Mouse (Mus musculus) limb, embryonic 13.5 days (tissue): ENCODE data around the gene Prpf3. TPM values are rescaled to one million over a fixed set of nuclear protein-coding genes. Genes with fewer than 3 reads are reported as not detected.
"Not testable (repeated sequence)": the region's sequence is repeated elsewhere in the genome, so short reads cannot be mapped to it uniquely, and the experiment has no call there.

Source experiments
- ATAC-seq: fragments of 200-750 bp; cut with Nextera tagmentation; 2 replicates; pipeline ENCODE4 v1.8.0; 2017; ENCODE audit warnings: low read depth, moderate number of reproducible peaks, moderate TSS enrichment; ENCODE audit not compliant: low FRiP score
- H3K27ac ChIP-seq: fragments of 300-500 bp; sonication (generic); 2 replicates; pipeline ENCODE4 v1.5.1; 2015; ENCODE audit warnings: inconsistent platforms, mild to moderate bottlenecking, moderate library complexity
- H3K27me3 ChIP-seq: fragments of 300-500 bp; sonication (generic); 2 replicates; pipeline ENCODE4 v1.6.1; 2015; ENCODE audit warnings: mild to moderate bottlenecking, inconsistent platforms
- H3K36me3 ChIP-seq: fragments of 300-500 bp; sonication (generic); 2 replicates; pipeline ENCODE4 v1.6.1; 2015; ENCODE audit warnings: inconsistent platforms, mild to moderate bottlenecking, moderate library complexity
- H3K4me1 ChIP-seq: fragments of 300-500 bp; sonication (generic); 2 replicates; pipeline ENCODE4 v1.6.1; 2015; ENCODE audit warnings: inconsistent platforms
- H3K4me2 ChIP-seq: fragments of 300-500 bp; sonication (generic); replicated peaks from 2 replicates; pipeline ENCODE4 v1.6.1; 2015; ENCODE audit warnings: inconsistent platforms, mild to moderate bottlenecking, moderate library complexity
- H3K4me3 ChIP-seq: fragments of 300-500 bp; sonication (generic); 2 replicates; pipeline ENCODE4 v1.5.1; 2015; ENCODE audit warnings: moderate library complexity, mild to moderate bottlenecking, inconsistent platforms
- H3K9ac ChIP-seq: fragments of 300-500 bp; sonication (generic); 2 replicates; pipeline ENCODE4 v1.6.1; 2015; ENCODE audit warnings: mild to moderate bottlenecking, inconsistent platforms
- H3K9me3 ChIP-seq: fragments of 300-500 bp; sonication (generic); 2 replicates; pipeline ENCODE4 v1.6.1; 2016; ENCODE audit warnings: inconsistent platforms
- WGBS: fragments of 180-500 bp; shearing (Covaris S2); methylation state at CpG from one replicate; pipeline ENCODE4 v1.1.7; 2015; 5-methylcytosine and 5-hydroxymethylcytosine counted together
- polyA plus RNA-seq: library from polyadenylated mRNA; unstranded; fragments of >200 nt; fragmentation: Nextera tagmentation; extraction: Ambion mirVana; gene quantifications from 2 replicates; pipeline ENCODE4 v1.2.1, GENCODE M21; 2015

The Prpf3 gene
- polyA plus RNA-seq, 1 experiment from 2014 or later = 62.3 TPM

DNA sequence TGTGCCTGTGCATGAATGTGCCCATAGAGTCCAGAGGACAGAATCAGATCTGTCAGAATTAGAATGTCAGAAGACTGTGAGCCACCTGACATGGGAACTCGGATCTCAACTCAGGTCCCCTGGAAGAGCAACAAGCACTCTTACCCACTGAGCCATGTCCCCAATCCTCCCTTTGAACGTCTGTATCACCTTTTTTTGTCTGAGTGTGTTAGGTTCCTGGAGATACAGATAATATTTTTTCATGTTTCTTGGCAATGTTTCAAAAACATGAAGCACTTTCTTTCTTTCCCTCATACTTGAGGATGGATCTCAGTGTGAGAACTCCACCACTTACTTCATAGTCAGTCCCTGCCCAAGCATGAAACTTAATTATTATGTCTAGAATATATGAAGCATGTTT, 47.3 kb downstream of the Prpf3 start:
- ATAC-seq = no peak
- Histone ChIP-seq H3K27me3 (no peaks in the 10 kb centered on the region), H3K27ac (no peak overlapping the region), H3K36me3 (peaks cover 28% of the 10 kb centered on the region), H3K9ac (no peak overlapping the region), H3K9me3 (no peaks in the 10 kb centered on the region), H3K4me2 (no peak overlapping the region), H3K4me3 (no peak overlapping the region), H3K4me1 (no peaks in the 10 kb centered on the region)
- 66% methylated on average over 2 of the region's 2 CpGs for WGBS

DNA sequence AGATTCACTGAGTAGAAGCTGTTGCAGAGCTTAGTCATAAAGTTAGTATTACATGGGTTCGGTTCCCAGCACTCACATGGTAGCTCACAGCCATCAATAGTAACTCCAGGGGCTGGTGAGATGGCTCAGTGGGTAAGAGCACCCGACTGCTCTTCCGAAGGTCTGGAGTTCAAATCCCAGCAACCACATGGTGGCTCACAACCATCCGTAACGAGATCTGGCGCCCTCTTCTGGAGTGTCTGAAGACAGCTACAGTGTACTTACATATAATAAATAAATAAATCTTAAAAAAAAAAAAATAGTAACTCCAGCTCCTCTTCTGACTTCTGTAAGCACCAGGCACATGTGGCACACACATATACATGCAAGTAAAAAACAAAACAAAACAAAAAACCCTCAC, 48.1 kb downstream of the Prpf3 start:
- H3K27ac ChIP-seq, H3K27me3 ChIP-seq, H3K9me3 ChIP-seq, ATAC-seq, H3K4me2 ChIP-seq, H3K4me3 ChIP-seq, H3K4me1 ChIP-seq, H3K9ac ChIP-seq: not testable (repeated sequence)
- H3K36me3 ChIP-seq = peaks cover 28% of the 10 kb centered on the region
- 81% methylated on average over 6 of the region's 6 CpGs for WGBS

DNA sequence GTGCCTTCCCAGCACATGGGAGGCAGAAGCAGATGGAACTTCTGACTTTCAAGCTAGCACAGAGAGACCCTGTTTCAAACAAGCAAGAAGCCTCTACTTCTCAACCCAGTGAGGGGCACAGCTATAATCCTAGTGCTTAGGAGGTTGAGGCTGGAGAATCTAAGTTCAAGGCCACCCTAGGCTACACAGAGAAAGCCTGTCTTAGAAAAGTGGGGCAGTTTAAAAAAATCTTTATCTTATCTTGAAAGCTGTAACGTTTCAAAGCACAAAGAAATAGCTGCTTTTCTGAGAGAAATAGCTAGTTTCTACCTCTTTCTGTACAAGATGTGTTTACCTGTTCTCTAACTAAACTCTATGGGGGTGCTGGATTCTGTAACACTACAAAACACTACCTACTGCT, 49.0 kb downstream of the Prpf3 start:
- WGBS = 95% methylated on average over 1 of the region's 1 CpGs
- H3K36me3 ChIP-seq = peaks cover 30% of the 10 kb centered on the region
- ATAC-seq = no peak

DNA sequence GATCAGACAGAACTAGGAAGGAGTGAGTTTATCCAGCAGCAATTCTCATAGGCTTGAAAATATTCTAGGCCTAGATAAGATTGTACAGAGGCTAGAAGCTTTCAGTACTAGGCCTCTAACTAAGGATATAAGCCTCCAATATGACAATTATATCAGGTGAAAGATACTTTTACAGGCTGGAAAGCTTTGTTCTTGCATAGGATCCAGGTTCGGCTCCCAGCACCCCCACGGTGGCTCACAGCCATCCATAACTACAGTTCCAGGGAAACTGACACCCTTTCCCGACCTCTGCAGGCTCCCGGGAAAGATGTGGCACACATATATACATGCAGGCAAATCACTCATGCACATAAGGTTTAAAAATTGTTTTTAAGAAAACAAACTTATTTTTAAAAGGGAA, 51.8 kb downstream of the Prpf3 start:
- H3K9ac ChIP-seq = no peak overlapping the region
- no peak for ATAC-seq
- H3K9me3 ChIP-seq = no peaks in the 10 kb centered on the region
- no peaks in the 10 kb centered on the region for H3K27me3 ChIP-seq
- H3K4me3 ChIP-seq = no peak overlapping the region
- no peak overlapping the region for H3K27ac ChIP-seq
- WGBS = 95% methylated on average over 4 of the region's 4 CpGs
- H3K36me3 ChIP-seq = peaks cover 32% of the 10 kb centered on the region
- no peaks in the 10 kb centered on the region for H3K4me1 ChIP-seq
- no peak overlapping the region for H3K4me2 ChIP-seq

More for the DNA sequence above, 49.0 kb downstream of the Prpf3 start:
- Histone ChIP-seq H3K4me2 (no peak overlapping the region), H3K27me3 (no peaks in the 10 kb centered on the region), H3K4me1 (no peaks in the 10 kb centered on the region), H3K9ac (no peak overlapping the region), H3K4me3 (no peak overlapping the region), H3K9me3 (no peaks in the 10 kb centered on the region), H3K27ac (no peak overlapping the region)

DNA sequence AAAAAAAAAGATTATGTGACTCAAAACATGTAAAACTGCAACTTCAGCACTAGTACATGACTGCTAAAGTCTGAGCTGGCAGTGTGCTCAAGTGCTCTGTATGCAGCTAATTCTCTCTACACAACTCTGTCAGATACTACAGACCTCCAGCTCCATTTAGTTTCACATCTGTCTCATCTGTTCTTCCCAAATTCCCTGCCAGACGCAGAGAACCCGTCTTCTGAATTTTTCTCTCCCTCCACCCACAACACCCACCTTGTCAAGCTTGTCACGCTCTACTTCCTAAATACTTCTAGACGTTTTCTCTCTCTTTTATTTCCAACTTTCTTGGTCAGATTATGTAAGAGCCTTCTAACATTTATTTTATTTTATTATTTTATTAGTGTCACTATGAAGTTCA, 56.9 kb downstream of the Prpf3 start:
- no peak for ATAC-seq
- WGBS = 86% methylated on average over 4 of the region's 4 CpGs
- H3K4me3 ChIP-seq = no peak overlapping the region
- H3K4me1 ChIP-seq = no peaks in the 10 kb centered on the region
- no peak overlapping the region for H3K27ac ChIP-seq
- no peaks in the 10 kb centered on the region for H3K27me3 ChIP-seq
- H3K9me3 ChIP-seq = no peaks in the 10 kb centered on the region
- no peak overlapping the region for H3K9ac ChIP-seq
- H3K36me3 ChIP-seq = peaks cover 11% of the 10 kb centered on the region
- H3K4me2 ChIP-seq = no peak overlapping the region

DNA sequence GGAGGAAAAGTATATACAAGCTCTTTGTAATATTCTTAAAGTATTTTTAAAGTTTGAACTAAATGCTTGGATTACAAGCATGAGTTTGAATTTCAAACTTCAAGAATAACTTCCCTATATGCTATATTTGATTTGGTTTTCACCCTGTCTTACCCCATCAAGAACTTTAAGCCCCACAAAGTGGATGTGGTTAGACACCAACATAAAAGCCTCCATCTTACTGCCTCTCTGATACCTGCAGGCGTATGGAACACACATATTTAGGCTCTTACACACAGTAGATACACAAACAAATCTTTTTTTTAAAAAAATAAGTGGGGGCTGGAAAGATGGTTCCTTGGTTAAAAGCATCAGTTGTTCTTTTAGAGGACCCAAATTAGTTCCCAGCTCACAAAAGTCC, 61.4 kb downstream of the Prpf3 start:
- WGBS = 86% methylated on average over 1 of the region's 1 CpGs
- Histone ChIP-seq H3K36me3 (peaks cover 1% of the 10 kb centered on the region), H3K9ac (no peak overlapping the region), H3K4me2 (no peak overlapping the region), H3K27ac (no peak overlapping the region), H3K27me3 (no peaks in the 10 kb centered on the region), H3K9me3 (no peaks in the 10 kb centered on the region), H3K4me3 (no peak overlapping the region), H3K4me1 (no peaks in the 10 kb centered on the region)
- no peak for ATAC-seq

DNA sequence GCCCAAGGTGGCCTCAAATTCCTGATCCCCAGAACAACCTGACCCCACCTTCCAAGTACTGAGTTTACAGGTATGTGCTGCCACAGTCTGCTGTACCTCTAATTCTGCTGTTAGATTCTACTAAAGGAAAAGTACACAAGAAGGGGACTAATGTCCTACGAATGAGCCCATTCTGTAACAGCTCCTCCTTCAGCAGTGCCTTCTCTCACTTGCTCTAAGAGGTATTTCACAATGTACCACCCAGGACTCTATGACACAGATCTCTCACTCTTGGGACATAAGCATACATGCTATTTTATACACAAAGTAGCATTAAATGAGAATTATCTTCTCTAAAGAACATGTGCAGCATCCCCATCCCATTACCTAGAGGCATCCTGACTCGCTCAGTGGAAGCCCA, 62.0 kb downstream of the Prpf3 start:
- 76% methylated on average over 2 of the region's 2 CpGs for WGBS
- Histone ChIP-seq H3K4me1 (no peaks in the 10 kb centered on the region), H3K27ac (no peak overlapping the region), H3K4me2 (no peak overlapping the region), H3K9ac (no peak overlapping the region), H3K36me3 (peaks cover 5% of the 10 kb centered on the region), H3K27me3 (no peaks in the 10 kb centered on the region), H3K4me3 (no peak overlapping the region), H3K9me3 (no peaks in the 10 kb centered on the region)
- ATAC-seq = no peak

DNA sequence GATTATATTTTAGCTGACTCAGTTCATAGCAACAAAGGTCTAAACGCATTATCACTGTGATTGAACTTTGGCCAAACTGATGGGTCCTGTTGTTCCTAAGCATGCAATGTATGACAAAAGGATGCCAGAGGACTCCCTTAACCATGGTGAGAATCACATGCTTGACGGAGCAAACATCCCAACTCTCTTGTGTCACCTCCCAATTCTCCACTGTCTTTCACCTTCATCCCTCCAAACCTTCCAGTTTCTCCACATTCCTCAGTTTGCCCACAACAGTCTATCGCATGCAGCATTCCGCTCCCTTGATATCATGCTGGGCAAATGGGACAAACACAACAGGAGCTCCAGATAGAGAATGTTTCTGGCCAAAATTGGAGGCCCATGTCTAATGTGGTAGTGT, 70.2 kb downstream of the Prpf3 start:
- H3K36me3 ChIP-seq = peaks cover 76% of the 10 kb centered on the region
- H3K4me2 ChIP-seq = no peak overlapping the region
- H3K27ac ChIP-seq = no peak overlapping the region
- no peak overlapping the region for H3K4me3 ChIP-seq
- no peaks in the 10 kb centered on the region for H3K4me1 ChIP-seq
- H3K27me3 ChIP-seq = no peaks in the 10 kb centered on the region
- ATAC-seq = no peak
- 87% methylated on average over 4 of the region's 4 CpGs for WGBS
- H3K9ac ChIP-seq = no peak overlapping the region
- no peaks in the 10 kb centered on the region for H3K9me3 ChIP-seq

Other genes with a start within 250 kb of the Prpf3 start
- 86.8 and 91.5 TPM in 2 replicates for gene Ensa, start 230.9 kb downstream of the Prpf3 start, polyA plus RNA-seq
- 42.3 and 43.4 TPM in 2 replicates for gene Mcl1, start 197.1 kb downstream of the Prpf3 start, polyA plus RNA-seq
- 2.7 and 4.1 TPM in 2 replicates for gene Adamtsl4, start 168.0 kb downstream of the Prpf3 start, polyA plus RNA-seq
- gene Ecm1, start 116.3 kb downstream of the Prpf3 start, polyA plus RNA-seq = 4.8 and 6.0 TPM in 2 replicates
- 47.6 and 47.8 TPM in 2 replicates for gene Tars2, start 95.7 kb downstream of the Prpf3 start, polyA plus RNA-seq
- gene Rprd2, start 37.0 kb downstream of the Prpf3 start, polyA plus RNA-seq = 22.3 and 24.5 TPM in 2 replicates
- 311 and 318 TPM in 2 replicates for gene Mrps21, start 15.6 kb upstream of the Prpf3 start, polyA plus RNA-seq
- 9.7 and 10.2 TPM in 2 replicates for gene Ciart, start 26.4 kb upstream of the Prpf3 start, polyA plus RNA-seq
- gene BC028528, start 36.1 kb upstream of the Prpf3 start, polyA plus RNA-seq = 14.5 and 16.1 TPM in 2 replicates
- gene Aph1a, start 38.1 kb upstream of the Prpf3 start, polyA plus RNA-seq = 30.2 and 30.9 TPM in 2 replicates
- gene Car14, start 48.8 kb upstream of the Prpf3 start, polyA plus RNA-seq = 36.8 and 37.0 TPM in 2 replicates
- gene Anp32e, start 73.4 kb upstream of the Prpf3 start, polyA plus RNA-seq = 231 and 249 TPM in 2 replicates
- 58.3 and 60.0 TPM in 2 replicates for gene Plekho1, start 140.1 kb upstream of the Prpf3 start, polyA plus RNA-seq
- 39.4 and 39.5 TPM in 2 replicates for gene Vps45, start 202.6 kb upstream of the Prpf3 start, polyA plus RNA-seq
- gene Otud7b, start 248.6 kb upstream of the Prpf3 start, polyA plus RNA-seq = 28.8 and 30.3 TPM in 2 replicates